Mouse (Mus musculus): ENCODE measurements around the gene Cplane1. TPM values are rescaled to one million over a fixed set of nuclear protein-coding genes. Genes with fewer than 3 reads are reported as not detected.
A peak's percentile ranks its signal among the peaks of the same experiment; 100 is the strongest.
"Not testable (repeated sequence)": the region's sequence is repeated elsewhere in the genome, so short reads cannot be mapped to it uniquely, and the experiment has no call there.

The Cplane1 gene
- 13.5 and 14.0 TPM in 2 replicates for polyA plus RNA-seq (2015; fragmentation: Nextera tagmentation; extraction: Ambion mirVana)

DNA sequence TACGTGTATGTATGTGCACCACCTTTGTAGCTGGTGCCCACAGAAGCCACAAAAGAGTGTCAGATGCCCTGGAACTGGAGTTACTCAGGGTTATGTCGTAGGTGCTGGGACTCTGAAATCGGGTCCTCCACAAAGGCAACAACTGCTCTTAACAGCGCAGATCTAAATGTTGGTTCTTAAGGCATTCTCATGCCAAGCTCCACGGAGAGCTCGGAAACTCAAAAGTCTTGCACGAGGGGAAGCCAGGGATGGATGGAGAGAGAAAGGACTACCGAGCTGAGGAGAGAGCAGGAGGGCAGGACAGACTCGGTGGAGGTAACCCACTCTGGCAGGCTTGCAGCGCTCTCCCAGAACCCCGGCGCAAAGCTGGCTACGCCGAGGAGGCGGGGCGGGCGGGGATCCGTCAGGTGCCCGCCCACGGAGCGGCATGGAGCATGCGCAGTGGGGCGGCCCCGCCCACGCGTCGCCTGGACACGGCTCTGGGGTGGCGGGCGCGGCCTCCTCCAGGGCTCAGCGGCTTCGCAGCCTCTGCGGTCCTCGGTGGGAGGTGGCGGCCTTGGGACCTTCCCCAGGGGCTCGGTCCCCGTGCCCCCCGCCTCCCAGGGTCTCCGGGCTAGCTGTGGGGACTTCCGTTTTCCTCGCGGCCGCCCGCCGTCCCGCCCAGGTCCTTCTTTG lies at the start of gene Cplane1:
Gene Cplane1 (plus strand): TSS at position 516 of the 675 bp plus-strand sequence.
- Histone ChIP-seq H3K9ac (peak within 1 kb of the TSS; percentile 92), H3K9me3 (no peaks in the 10 kb centered on the region), H3K4me3 (peak within 1 kb of the TSS; percentile 91), H3K4me1 (peaks cover 8% of the 10 kb centered on the region), H3K27ac (peak within 1 kb of the TSS; percentile 86), H3K4me2 (replicated peaks) (peak within 1 kb of the TSS; percentile 66), H3K36me3 (peaks cover 21% of the 10 kb centered on the region), H3K27me3 (no peaks in the 10 kb centered on the region)
- ATAC-seq (ENCODE audit: low FRiP score, low read depth), result peak; percentile 97
- WGBS, result under 1% methylated on average over 44 of the region's 47 CpGs

- Histone ChIP-seq H3K36me3 (peaks cover 79% of the 10 kb centered on the region), H3K4me2 (replicated peaks) (no peak overlapping the region), H3K27ac (no peak overlapping the region), H3K9ac (no peak overlapping the region), H3K4me3 (no peak overlapping the region), H3K27me3 (no peaks in the 10 kb centered on the region), H3K9me3 (no peaks in the 10 kb centered on the region), H3K4me1 (no peaks in the 10 kb centered on the region)
- no peak for ATAC-seq (ENCODE audit: low FRiP score, low read depth)
- 68% methylated on average over 1 of the region's 1 CpGs for WGBS
Measured at GRCm38 (mm10) chr15:8129281-8129680, 39.6 kb upstream of the Cplane1 start.

GRCm38 (mm10) chr15:8131268-8131667 lies 37.6 kb upstream of the Cplane1 start:
- WGBS, result 93% methylated on average over 3 of the region's 3 CpGs

DNA sequence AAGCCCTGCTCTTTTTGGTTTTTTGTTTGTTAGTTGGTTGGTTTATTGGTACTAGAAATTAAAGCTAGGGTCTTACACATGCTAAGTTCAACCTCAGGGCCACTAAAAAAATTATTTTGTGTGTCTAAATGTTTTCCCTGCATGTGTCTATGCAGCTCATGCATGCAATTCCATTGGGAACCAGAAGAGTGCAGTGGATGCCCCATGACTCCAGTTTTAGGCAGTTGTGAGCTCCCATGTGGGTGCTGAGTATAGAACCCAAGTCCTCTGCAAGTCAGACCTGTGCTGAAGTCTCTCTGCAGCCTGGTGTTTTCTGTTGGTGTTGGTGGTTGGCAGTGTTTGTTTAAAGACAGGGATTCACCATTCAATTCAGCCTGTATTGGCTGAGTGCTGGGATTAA lies 37.1 kb upstream of the Cplane1 start:
- H3K9ac ChIP-seq, result no peak overlapping the region
- no peaks in the 10 kb centered on the region for H3K4me1 ChIP-seq
- no peak overlapping the region for H3K4me2 ChIP-seq (replicated peaks)
- H3K27me3 ChIP-seq, result no peaks in the 10 kb centered on the region
- no peak overlapping the region for H3K4me3 ChIP-seq
- no peak overlapping the region for H3K27ac ChIP-seq
- H3K36me3 ChIP-seq, result peaks cover 91% of the 10 kb centered on the region
- H3K9me3 ChIP-seq, result no peaks in the 10 kb centered on the region
- no peak for ATAC-seq (ENCODE audit: low FRiP score, low read depth)

More at GRCm38 (mm10) chr15:8131268-8131667, 37.6 kb upstream of the Cplane1 start:
- H3K9ac ChIP-seq, result no peak overlapping the region
- no peak overlapping the region for H3K27ac ChIP-seq
- no peaks in the 10 kb centered on the region for H3K4me1 ChIP-seq
- no peak for ATAC-seq (ENCODE audit: low FRiP score, low read depth)
- no peaks in the 10 kb centered on the region for H3K27me3 ChIP-seq
- H3K4me3 ChIP-seq, result no peak overlapping the region
- no peaks in the 10 kb centered on the region for H3K9me3 ChIP-seq
- no peak overlapping the region for H3K4me2 ChIP-seq (replicated peaks)
- peaks cover 91% of the 10 kb centered on the region for H3K36me3 ChIP-seq

- Histone ChIP-seq H3K9ac (no peak overlapping the region), H3K4me1 (no peaks in the 10 kb centered on the region), H3K4me2 (replicated peaks) (no peak overlapping the region), H3K4me3 (no peak overlapping the region), H3K27ac (no peak overlapping the region), H3K9me3 (no peaks in the 10 kb centered on the region), H3K27me3 (no peaks in the 10 kb centered on the region), H3K36me3 (peaks cover 91% of the 10 kb centered on the region)
- ATAC-seq (ENCODE audit: low FRiP score, low read depth), result no peak
- WGBS, result 93% methylated on average over 5 of the region's 5 CpGs
Measured at GRCm38 (mm10) chr15:8135606-8136005, 33.3 kb upstream of the Cplane1 start.

- no peak overlapping the region for H3K4me3 ChIP-seq
- 82% methylated on average over 1 of the region's 1 CpGs for WGBS
- ATAC-seq (ENCODE audit: low FRiP score, low read depth), result no peak
- H3K9ac ChIP-seq, result no peak overlapping the region
- H3K27me3 ChIP-seq, result no peaks in the 10 kb centered on the region
- H3K4me1 ChIP-seq, result no peaks in the 10 kb centered on the region
- no peak overlapping the region for H3K27ac ChIP-seq
- H3K9me3 ChIP-seq, result no peaks in the 10 kb centered on the region
- peaks cover 48% of the 10 kb centered on the region for H3K36me3 ChIP-seq
- H3K4me2 ChIP-seq (replicated peaks), result no peak overlapping the region
Measured at GRCm38 (mm10) chr15:8161841-8162240, 7.1 kb upstream of the Cplane1 start.

- H3K9ac ChIP-seq, result peak overlapping the region; percentile 92
- H3K27ac ChIP-seq, result peak overlapping the region; percentile 76; the same call in 1 of the 2 replicates
- peak overlapping the region; percentile 66 for H3K4me2 ChIP-seq (replicated peaks)
- H3K4me1 ChIP-seq, result peaks cover 8% of the 10 kb centered on the region
- ATAC-seq (ENCODE audit: low FRiP score, low read depth), result peak; percentile 79
- H3K27me3 ChIP-seq, result no peaks in the 10 kb centered on the region
- H3K36me3 ChIP-seq, result peaks cover 21% of the 10 kb centered on the region
- H3K9me3 ChIP-seq, result no peaks in the 10 kb centered on the region
- peak overlapping the region; percentile 91 for H3K4me3 ChIP-seq
- WGBS, result under 1% methylated on average over 25 of the region's 25 CpGs
Measured at GRCm38 (mm10) chr15:8169266-8169746, 400 bp downstream of the Cplane1 start.

DNA sequence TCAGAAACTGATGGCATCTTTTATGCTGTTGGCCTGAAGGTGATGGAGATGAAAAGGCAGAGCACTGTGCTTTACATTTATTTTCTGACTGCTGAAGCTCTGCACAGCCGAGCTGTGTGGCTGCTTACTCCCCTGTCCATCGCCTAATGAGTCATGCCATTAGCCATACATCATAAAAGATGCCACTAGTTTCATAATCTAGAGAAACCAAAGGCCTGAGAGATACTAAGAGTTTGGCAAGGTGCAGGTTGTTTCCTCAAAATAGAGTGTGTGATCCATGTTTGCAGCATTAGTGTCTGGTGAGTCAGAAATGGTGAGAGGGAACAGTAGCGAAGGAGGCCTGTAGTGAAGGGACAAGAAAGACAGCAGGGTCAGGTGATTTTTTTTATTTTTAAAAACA lies 20.7 kb downstream of the Cplane1 start:
- H3K4me2 ChIP-seq (replicated peaks), result no peak overlapping the region
- 89% methylated on average over 3 of the region's 3 CpGs for WGBS
- no peaks in the 10 kb centered on the region for H3K4me1 ChIP-seq
- H3K36me3 ChIP-seq, result peaks cover 75% of the 10 kb centered on the region
- H3K9me3 ChIP-seq, result no peaks in the 10 kb centered on the region
- H3K27ac ChIP-seq, result no peak overlapping the region
- H3K9ac ChIP-seq, result no peak overlapping the region
- no peak for ATAC-seq (ENCODE audit: low FRiP score, low read depth)
- H3K4me3 ChIP-seq, result no peak overlapping the region
- H3K27me3 ChIP-seq, result no peaks in the 10 kb centered on the region

GRCm38 (mm10) chr15:8190435-8190834 lies 21.5 kb downstream of the Cplane1 start:
- Histone ChIP-seq H3K27ac (no peak overlapping the region), H3K4me2 (replicated peaks) (no peak overlapping the region), H3K36me3 (peaks cover 80% of the 10 kb centered on the region), H3K9ac (no peak overlapping the region), H3K4me3 (no peak overlapping the region), H3K4me1 (no peaks in the 10 kb centered on the region), H3K27me3 (no peaks in the 10 kb centered on the region), H3K9me3 (no peaks in the 10 kb centered on the region)
- no peak for ATAC-seq (ENCODE audit: low FRiP score, low read depth)
- WGBS, result 91% methylated on average over 3 of the region's 3 CpGs

- Histone ChIP-seq H3K4me3 (no peak overlapping the region), H3K9me3 (no peaks in the 10 kb centered on the region), H3K4me2 (replicated peaks) (no peak overlapping the region), H3K27ac (no peak overlapping the region), H3K27me3 (no peaks in the 10 kb centered on the region), H3K9ac (no peak overlapping the region), H3K36me3 (peaks cover 81% of the 10 kb centered on the region), H3K4me1 (no peaks in the 10 kb centered on the region)
- ATAC-seq (ENCODE audit: low FRiP score, low read depth), result no peak
Measured at GRCm38 (mm10) chr15:8200317-8200716, 31.4 kb downstream of the Cplane1 start.

DNA sequence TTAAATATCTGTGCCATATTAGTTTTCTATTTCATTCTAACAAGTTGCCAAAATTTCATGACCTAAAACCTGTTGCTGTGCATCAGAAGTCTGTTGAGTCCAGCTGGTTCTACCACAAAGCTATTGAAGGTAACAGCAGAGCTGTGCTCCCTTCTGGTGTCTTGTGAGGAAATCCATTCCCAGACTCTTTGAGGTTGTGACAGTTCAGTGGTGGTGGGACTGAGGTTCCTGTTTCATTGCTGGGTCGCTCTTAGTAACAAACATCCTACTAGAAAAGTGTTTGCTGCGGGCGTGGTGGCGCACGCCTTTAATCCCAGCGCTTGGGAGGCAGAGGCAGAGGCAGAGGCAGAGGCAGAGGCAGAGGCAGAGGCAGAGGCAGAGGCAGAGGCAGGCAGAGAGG lies 39.5 kb downstream of the Cplane1 start:
- Histone ChIP-seq H3K4me1 (no peaks in the 10 kb centered on the region), H3K4me2 (replicated peaks) (no peak overlapping the region), H3K9ac (no peak overlapping the region), H3K36me3 (peaks cover 73% of the 10 kb centered on the region), H3K27ac (no peak overlapping the region), H3K27me3 (no peaks in the 10 kb centered on the region), H3K9me3 (no peaks in the 10 kb centered on the region), H3K4me3 (no peak overlapping the region)
- WGBS, result 90% methylated on average over 6 of the region's 6 CpGs
- no peak for ATAC-seq (ENCODE audit: low FRiP score, low read depth)

DNA sequence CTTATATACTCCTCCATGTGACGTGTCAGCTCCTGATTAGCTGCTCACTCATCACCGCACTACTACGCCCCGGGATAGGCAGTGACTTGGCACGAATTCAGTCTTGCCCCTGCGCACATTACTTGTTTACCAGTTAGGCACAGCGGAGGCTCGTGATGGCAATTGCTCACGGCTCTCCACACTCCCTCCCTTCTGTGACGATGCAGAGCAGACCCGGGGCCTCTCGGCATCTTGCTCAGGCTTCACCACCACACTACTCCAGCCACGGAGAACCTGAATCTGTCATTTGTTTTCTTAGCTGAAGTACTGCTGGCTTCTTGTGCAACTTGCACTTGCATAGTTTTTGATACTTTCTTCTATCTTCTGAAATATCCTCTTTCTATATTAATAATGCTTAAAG lies 45.9 kb downstream of the Cplane1 start:
- Histone ChIP-seq H3K36me3 (peaks cover 65% of the 10 kb centered on the region), H3K4me1 (no peaks in the 10 kb centered on the region), H3K9ac (no peak overlapping the region), H3K9me3 (no peaks in the 10 kb centered on the region), H3K27ac (no peak overlapping the region), H3K4me3 (no peak overlapping the region), H3K4me2 (replicated peaks) (no peak overlapping the region), H3K27me3 (no peaks in the 10 kb centered on the region)
- 93% methylated on average over 13 of the region's 13 CpGs for WGBS
- ATAC-seq (ENCODE audit: low FRiP score, low read depth), result no peak

DNA sequence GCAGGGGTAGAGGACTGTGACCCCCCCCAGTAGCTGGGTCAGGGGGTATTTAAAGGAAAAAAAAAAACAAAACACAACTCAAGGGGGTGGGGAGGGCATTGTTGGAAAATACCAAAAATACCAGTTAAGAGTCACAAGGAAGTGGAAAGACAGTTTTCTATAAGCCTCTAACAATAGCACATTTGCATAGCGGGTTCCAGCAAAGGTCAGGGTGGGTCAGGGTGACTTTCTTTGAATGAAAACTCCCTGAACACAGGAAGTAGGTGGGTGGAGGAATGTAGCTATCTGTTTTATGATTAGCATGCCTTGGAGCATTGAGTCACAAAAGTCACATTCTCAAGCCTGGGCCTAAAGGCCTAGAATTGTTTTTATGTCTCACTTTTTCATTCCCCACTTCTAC lies 65.3 kb downstream of the Cplane1 start:
- WGBS, result 100% methylated on average over 1 of the region's 1 CpGs
- not testable (repeated sequence) for H3K4me1 ChIP-seq; H3K4me2 ChIP-seq (replicated peaks); H3K9ac ChIP-seq; H3K27me3 ChIP-seq; ATAC-seq (ENCODE audit: low FRiP score, low read depth); H3K4me3 ChIP-seq; H3K9me3 ChIP-seq; H3K27ac ChIP-seq
- H3K36me3 ChIP-seq, result peaks cover 91% of the 10 kb centered on the region

Measured in limb, embryonic 13.5 days (tissue).